Mouse (Mus musculus): ENCODE measurements around the gene Itpr1.

Gene Itpr1

DNA sequence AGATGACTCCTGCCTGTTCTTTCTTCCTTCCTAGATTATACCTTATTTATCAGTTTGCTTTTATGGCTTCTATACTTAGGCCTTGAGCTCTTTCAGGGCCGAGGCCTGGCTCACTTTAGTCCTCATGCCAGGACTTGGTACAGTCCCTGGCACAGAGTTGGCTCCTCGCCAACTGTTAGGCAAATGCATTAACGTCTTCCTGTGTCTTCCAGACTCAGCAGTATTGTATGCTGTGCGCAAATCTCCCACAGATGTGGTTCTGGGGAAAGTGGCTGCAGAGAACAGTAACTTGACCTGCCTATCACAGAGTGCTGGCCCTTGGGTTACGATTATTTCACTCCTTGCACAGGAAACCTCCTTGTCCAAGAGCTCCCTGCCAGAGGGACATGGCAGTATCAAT lies 27.9 kb downstream of the Itpr1 start:
- ATAC-seq (ENCODE audit: low TSS enrichment): no peak

DNA sequence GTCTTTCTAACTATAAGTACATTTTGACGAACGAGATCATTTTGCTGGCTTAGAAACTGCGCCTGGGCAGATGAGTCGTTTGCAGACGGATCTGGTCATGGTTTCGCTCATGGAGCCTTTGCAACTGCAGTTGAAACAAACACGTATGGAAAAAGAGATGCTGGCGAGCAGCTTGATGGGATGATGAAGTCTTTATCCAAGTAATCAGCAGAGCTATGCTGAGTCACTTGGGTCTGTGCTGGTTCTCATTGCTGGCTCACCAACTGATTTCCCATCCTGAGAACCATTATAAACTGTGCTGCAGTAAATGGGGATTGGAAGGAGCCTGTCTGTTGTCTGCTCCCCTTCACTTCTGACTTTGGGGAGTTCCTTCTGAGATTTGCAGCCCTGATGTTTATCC lies 31.7 kb downstream of the Itpr1 start:
- peak; percentile 21 for ATAC-seq (ENCODE audit: low TSS enrichment)

DNA sequence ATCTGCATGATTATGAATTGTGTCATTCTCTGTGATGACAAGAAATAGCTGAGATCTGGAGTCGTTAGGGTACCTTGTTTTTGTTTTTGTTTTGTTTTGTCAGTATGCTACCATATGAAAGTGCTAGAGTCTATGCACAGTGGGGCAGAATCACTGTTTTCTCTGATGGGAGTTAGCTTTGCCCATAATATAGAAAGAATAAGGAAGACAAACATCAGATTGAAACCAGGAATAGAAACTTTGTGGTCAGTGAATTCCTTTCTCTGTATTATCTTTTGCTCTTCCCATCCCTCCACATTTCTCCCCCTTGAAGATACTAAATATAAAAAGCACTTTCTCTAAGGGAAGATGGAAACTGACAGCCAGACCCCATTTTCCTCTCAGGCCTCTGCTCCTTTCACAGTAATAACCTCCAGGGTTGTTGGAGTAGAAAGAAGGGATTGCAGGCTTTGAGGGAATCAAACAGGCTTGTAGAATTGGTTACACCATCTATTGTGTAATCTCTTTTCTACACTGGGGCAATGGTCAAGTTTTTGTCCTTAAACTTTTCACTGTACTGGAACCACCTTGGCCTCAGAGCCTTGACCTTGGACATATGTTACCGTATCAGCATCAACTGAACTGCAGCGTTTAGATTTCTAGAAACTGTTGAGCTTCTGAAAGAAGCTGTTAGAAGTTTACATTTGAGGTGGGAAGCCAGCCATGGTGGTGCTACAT lies 33.6 kb downstream of the Itpr1 start:
- ATAC-seq (ENCODE audit: low TSS enrichment): no peak

DNA sequence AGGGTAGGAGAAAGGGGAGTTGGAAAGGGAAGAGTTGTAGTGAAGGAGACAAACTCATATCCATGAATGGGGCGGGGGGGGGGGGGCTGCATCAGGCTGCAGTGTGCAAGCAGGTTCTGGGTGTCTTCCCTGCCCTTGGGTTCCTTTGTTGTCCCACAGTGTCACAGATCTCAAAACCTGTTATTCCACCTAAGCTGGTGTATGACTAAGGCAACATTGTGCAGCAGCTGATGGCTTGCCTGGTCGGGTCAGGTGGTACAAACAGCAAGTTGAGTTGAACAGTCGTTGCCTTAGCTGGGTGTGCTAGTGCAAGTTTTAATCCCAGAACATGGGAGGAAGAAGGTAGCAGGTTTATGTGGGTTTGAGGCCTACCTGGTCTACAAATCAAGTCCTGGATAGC lies 34.3 kb downstream of the Itpr1 start:
- no peak for ATAC-seq (ENCODE audit: low TSS enrichment)

DNA sequence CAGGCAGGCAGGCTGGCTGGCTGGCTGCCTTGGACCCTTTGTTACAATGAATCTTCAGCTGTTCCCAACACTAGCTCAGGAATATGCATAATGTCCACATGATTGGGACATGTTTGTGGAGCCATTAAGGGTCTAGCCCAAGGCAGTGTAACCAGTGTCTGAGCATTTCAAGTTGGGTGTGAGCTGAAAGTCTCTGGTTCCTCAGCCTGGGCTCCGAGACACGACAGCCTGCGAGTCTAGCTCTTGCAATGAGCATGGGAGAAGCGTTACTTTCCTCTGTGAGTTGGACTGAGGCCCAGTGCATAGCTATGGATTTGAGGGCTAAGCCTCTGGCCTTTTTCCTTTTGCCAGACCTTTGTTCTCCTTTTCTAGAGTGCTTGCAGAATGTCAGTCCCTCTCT lies 35.6 kb downstream of the Itpr1 start:
- ATAC-seq (ENCODE audit: low TSS enrichment): peak; percentile 39

DNA sequence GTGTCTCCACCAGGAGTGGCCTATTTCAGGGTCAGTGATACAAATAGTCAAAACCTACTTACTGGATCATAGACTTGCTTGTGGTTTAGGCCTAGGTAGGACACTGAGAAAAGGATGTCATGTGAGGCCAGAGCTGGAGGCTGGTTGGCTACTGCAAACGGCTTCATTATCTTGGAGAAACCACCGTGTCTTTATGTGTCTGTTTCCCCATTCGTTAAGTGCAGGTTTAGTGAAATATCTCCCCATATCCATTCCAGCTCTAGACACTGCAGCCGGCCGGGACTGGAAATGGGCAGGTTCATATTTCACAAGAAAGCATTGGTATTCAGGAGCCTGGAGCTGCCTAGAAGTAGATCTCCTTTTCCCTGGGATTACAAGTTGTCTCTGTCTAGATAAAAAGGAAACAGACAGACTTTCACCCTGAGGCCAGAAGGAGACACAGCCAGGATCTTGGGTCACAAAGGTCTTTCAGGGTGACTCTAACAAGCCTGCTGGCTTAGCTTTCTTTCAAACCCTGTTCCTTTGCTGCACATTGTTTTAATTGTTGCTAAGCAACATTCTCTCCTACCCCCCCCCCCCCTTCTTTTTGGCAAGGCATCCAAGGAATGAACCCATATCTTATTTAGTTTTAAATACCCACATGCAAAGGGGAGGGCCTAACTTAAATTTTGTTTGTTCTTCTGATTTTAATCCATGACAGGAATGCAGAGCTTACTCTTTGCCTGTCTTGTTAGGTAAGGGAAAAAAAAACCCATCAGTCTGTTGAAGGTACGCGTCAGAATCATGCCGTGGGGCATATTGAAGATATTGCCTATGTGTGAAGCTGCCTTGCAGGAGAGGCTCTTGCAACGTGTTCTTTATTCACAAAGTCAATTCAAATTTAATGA lies 36.4 kb downstream of the Itpr1 start:
- no peak; the same call in 1 of the 2 replicates for ATAC-seq (ENCODE audit: low TSS enrichment)

DNA sequence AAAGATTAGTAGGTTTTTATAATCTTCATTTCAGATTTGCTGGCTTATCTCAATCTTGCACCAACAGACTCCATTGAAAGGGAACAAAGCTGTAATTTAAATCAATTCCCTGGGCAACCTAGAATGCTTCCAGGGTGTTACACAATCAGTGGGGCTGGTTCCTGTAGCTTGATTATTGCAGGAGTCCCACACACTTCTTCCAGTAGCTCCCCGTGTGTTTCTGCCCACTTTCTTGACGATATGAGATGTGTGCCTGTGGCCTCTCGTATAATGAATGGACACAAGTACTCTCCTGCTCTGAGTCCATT lies 37.0 kb downstream of the Itpr1 start:
- ATAC-seq (ENCODE audit: low TSS enrichment): peak; percentile 64

DNA sequence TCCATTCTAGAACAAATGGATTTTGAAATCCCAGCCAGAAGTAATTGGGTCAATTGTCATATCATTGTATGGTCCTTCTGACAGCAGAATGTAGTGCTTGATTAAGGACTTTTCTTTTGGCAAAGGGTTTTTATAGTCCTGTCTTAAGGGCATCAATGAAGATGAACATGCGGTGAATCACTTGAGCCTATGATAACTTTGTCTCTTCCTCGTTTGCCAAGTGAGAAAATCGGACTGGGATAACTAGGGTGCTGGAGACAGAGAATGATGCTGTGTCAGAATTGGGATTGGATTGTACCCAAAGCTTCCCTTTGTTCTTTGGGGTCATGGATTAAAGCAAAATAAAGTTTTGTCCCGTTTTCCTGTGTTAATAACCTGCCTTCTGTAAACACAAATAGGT lies 37.5 kb downstream of the Itpr1 start:
- ATAC-seq (ENCODE audit: low TSS enrichment): no peak

DNA sequence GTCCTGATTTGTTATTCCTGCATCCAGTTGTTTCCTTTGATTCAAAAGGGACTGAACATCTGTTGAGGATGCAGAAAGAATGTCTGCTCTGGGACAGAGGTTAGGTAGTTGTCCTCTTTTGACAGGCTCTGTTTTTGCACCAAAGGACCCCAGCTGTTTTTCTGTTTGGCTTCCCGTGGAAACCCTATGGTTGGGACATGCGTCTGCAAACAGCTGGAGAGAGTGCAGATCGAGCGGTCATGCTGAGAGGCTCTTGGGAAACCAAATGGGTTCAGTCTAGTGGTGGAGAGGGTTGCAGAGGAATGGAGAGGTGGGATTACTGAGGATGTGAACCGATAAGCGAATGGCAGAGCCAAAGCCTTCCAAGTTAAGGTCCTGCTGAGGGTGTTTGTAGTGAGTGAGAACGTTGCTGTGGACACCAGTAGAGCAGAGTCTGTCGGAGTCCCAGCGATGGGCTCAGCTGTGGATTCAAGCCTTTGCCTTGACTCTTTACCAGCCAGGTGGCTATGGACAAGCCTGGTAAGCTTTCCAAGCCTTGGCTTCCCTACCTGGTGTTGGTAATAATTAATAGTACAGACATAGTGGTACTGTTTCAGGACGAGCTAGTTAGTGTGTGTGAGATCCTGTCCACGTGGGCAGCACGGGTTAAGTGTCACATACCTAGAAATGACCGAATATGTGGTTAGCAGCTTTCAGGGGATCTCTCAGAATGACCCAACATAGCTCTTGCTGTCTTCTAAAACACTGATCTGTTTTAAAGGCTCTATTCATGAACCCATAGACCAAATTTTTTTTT lies 39.9 kb downstream of the Itpr1 start:
- no peak for ATAC-seq (ENCODE audit: low TSS enrichment)

DNA sequence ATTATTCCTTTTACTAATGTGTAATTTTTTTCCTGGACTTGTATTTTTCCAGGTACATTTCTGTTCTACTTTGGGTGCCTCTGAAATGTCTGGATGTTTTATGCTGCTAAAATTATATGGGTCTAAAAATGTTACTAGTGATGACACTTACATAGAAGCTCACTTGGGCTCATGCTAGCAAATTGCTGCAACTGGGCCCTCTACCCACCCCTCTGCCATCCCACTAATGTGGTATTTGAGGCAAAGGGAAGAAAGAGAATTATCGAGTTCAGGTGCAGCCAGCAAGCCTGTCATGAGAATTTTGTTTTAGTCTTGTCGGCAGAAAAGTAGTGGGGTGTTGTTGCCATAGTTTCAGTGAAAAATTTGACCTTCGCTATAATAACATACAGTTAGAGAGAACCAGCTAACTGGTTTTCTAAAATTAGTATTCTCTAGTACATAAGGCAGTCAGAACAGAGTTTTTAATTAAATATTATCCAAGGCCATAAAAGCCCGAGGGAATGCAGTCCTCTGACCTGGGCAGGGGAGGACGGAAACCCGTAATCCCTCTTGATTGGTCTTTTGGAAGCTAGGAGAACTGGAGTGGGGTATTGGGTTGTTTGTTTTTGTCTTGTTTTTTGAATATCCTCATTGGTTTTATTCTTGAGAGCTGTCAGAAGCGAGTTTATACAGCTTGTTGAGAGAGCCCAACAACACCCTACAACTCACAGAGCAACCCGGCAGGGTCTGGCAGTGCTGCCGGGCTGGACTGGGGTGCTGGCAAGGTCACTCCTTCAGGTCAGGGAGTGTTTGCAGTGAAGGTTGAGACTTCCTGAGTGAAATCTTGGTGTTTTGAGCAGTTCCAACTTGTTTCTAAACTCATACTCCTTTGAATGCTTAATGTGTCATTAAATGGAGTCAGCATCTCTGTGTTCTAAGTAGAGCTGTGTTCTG lies 41.5 kb downstream of the Itpr1 start:
- peak; percentile 60 for ATAC-seq (ENCODE audit: low TSS enrichment)

DNA sequence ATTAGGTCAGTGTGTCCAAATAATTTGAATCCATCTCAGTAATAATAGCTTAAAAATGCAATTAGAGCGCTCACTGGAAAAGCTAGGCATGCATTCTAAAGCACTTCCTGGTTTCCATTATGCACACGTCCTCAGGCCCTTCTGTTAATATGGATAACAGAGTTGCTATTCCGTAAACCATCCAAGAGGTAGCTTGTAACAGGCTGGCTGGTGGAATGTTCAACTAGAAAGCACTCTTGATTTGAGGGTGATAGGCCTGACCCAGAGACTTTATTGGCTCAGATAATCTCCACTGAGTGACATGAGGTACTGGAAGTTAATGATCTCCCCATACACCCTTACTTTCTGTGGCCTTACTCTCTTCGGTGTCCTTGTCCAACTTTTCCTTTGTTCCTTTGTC lies 43.0 kb downstream of the Itpr1 start:
- no peak for ATAC-seq (ENCODE audit: low TSS enrichment)

DNA sequence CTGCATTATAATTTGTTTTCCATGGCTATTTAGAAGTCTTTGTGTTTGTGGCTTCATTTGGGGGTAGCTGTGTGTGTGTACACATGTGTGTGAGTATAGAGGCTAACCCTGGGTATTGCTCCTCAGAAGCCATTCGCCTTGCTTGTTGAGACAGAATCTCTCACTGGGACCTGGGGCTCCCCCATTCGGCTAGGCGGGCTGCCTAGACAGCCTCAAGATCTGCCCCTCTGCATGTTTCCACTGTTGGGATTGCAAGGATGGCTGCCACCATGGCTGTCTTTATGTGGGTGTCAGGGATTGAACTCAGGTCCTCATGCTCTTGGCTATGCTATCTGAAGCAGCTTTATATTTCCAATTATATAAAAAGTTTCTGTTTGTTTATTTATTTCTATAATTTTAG lies 44.3 kb downstream of the Itpr1 start:
- ATAC-seq (ENCODE audit: low TSS enrichment): no peak

DNA sequence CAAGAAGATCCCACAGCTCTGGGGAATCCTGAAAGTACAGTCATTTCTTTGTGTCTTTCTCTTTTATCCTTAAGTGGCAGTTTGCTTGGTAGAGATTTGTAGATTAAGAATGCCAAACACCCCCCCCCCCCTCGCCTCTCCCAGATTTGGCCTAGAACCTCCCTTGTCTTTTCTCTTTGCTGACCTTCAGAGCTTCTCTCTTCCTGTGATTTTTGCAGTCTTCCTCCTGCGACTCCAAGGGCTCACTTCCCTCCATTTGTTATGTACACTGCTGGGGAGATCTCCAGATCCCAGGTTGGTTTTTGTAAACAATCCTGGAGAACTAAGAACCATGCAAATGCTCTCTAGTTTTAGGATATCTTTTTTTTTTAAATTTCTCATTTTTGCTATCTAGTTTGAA lies 45.7 kb downstream of the Itpr1 start:
- no peak for ATAC-seq (ENCODE audit: low TSS enrichment)

DNA sequence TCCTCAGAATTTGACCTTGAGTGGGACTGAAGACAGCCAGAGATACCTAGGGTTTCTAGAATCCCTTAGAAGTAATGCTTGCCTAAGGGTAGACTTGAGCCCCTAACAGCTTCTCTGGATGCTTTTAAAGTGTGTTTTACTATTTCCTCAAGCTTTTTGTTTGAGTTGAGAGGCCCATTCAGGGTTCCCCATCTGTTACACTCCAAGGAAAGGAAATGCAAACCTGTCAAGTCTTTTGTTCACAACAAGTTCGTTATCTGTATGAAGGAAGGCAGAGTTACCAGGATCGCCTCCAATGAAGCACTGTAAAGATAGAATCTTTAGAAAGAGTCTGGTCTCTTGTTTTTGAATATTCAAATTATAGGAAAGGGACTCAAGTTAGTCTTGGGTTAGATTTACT lies 46.8 kb downstream of the Itpr1 start:
- ATAC-seq (ENCODE audit: low TSS enrichment): no peak

DNA sequence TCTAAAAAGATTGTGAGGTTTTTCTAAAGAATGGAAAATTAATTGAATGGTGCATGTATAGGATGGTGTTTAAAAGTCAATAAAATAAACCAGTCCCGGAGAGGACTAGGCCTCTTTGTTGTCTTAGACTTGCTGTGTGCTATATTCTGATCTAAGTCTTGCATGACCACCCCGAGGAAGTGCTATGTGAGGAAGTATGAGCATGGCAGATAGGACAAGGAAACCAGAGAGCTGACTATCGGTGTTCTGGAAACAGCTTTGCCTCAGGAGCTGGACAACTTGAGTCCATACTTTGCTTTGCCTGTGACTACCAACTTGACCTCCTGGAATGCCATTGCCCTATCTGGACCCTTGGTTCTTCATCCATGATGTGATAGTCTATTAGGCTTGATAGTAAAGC lies 48.6 kb downstream of the Itpr1 start:
- no peak for ATAC-seq (ENCODE audit: low TSS enrichment)

DNA sequence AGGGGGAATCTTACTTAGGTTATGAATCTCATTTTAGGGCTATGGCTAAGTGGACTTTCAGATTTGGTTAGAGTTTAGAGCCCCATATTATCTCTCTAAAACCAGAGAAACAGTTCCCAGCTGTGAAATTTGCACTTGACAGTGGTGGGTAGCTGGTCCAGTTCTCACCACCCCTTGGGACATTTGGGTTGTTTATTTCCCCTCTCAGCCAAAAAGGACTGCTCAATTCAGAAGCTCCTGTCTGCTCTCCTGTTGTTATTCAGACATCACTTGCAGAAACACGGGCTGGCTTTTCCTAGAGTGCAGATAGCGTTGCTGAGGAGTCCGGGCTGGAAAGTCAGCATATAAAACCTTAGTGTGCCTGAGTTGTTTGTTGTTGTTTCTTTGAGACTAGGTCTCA lies 51.3 kb downstream of the Itpr1 start:
- no peak for ATAC-seq (ENCODE audit: low TSS enrichment)

DNA sequence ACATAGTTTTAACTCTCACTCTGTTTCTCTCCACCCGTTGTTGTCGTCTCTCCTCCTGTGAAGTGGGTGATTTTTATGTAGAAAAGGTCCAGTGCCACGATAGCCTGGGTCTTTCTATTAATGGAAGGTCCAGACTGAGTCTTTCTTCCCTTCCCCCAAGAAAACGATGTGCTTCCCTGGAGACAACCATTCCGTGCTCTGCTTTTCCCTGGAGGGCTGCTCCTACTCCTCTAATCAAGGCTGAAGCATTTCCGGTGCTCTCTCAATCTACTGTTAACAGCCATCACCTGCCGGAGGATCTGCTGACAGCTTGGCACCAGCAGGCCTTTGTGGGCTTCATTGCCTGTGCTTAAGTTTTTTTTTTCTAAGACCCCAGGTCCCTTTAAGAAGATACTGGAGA lies 60.6 kb downstream of the Itpr1 start:
- no peak for ATAC-seq (ENCODE audit: low TSS enrichment)

DNA sequence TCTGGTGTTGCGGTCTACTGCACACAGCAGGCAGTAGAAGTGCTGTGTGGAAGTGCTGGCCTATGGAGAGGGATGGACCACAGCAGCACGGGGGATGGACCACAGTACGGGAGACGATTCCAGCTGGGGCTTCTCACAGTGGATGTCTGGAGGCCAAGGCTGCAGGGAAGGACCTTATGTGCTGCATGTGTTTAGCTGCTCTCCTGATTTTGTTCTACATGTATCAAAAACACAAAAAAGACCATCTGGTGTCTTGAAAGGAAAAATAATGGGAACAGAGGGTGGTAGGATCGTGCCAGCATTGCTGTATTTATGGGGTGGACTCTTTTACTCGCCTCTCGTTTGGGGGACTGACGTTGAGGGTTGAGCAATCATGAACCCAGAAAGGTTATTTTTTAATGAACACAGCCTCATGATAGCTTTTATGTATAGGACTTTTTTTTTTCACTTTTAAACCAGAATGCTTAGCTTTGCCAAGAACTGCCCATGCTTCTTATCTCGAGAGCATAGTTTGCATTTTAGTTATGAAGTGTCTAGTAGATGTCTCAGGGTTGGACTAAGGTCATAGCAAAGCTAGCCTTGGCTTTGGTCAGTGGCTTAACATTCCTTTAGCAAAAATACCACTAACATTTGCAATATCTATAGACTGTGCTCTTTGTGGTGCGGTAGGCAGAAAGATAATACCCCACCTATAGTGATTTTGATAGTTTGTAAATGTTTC lies 61.6 kb downstream of the Itpr1 start:
- peak; percentile 62 for ATAC-seq (ENCODE audit: low TSS enrichment)

DNA sequence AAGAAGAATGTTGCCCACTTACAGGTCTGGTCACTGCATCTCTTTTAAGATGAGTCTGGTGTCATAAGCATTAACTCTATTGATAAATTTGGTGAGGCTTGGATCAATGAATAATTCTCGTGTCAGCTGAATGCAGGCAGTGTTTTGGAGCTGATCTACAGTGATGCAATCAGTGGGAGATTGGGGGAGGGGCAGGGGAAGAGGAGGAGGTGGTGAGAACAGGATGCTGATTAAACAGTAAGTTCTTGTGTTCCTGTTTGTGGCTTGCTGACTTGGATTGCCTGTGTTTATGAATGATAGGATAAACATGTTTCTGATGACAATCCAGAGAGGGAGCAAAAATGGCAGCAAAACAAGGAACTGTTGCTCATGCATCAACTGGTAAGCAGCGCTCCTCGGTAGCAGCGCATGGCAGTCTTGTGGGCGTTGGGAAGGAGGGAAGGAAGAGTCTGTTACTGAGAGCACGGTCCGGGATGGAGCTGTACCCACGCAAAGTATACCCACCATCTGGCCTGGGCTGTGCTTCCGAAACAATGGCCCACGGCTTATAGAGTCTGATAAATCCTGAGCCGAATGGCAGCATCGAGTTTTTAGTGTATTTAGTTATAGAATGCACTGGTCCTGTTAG lies 64.1 kb downstream of the Itpr1 start:
- ATAC-seq (ENCODE audit: low TSS enrichment): peak; percentile 85

DNA sequence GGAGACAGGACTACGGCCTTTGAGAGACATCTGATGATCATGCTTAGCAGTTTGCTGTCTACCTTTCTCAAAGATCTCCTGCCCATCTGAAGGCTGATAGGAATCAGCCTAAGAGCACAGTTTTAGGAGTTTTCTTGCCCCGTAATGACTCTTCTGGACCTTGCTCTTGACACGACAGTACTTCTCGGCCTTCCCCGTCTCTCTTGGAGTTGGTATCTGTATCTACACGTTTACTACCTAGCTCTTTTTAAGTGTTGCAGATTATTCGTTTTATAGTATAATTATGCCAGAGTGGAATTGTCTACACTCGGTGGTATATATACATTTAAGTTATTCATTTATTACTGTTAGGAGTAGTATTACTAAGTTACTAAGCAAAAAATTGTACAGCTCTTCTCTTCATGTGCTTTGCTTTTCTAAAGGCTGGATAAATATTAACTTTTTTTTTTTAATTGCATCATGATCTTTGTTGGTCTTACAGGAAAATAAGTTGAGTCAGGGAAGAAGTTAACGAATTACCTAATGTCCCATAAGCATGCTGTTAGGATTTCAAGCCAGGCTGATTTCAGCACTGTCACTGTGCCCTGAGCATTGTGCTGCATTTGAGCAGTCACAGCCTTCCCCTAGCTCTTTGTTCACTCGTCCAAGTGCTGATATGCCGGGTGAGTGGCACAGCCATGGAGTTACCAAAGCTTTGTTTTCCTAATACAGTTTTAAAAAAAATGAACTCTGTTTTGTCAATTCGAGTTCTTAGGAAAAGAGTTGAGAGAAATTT lies 64.9 kb downstream of the Itpr1 start:
- ATAC-seq (ENCODE audit: low TSS enrichment): no peak
